Mouse (Mus musculus) limb, embryonic 10.5 days (tissue): ENCODE measurements around the gene Chpf. TPM values are rescaled to one million over a fixed set of nuclear protein-coding genes. Genes with fewer than 3 reads are reported as not detected.
A peak's percentile ranks its signal among the peaks of the same experiment; 100 is the strongest.

Source experiments
- DNase-seq: peaks from one replicate; pipeline ENCODE4 v3.0.0-alpha.2; 2017; ENCODE audit warnings: low spot score
- H3K27ac ChIP-seq: fragments of 300-500 bp; sonication (generic); 2 replicates; pipeline ENCODE4 v1.5.1; 2016; ENCODE audit warnings: mild to moderate bottlenecking
- H3K27me3 ChIP-seq: fragments of 300-500 bp; sonication (generic); 2 replicates; pipeline ENCODE4 v1.6.1; 2016; ENCODE audit warnings: low read depth, mild to moderate bottlenecking; ENCODE audit not compliant: poor library complexity, severe bottlenecking
- H3K36me3 ChIP-seq: fragments of 300-500 bp; sonication (generic); 2 replicates; pipeline ENCODE4 v1.6.1; 2016; ENCODE audit warnings: mild to moderate bottlenecking, moderate library complexity
- H3K4me1 ChIP-seq: fragments of 300-500 bp; sonication (generic); 2 replicates; pipeline ENCODE4 v1.6.1; 2016
- H3K4me3 ChIP-seq: fragments of 300-500 bp; sonication (generic); 2 replicates; pipeline ENCODE4 v1.5.1; 2016; ENCODE audit warnings: mild to moderate bottlenecking, moderate library complexity
- H3K9me3 ChIP-seq: fragments of 300-500 bp; sonication (generic); replicated peaks from 2 replicates; pipeline ENCODE4 v1.6.1; 2016; ENCODE audit warnings: mild to moderate bottlenecking
- WGBS: fragments of 180-500 bp; shearing (Covaris S2); methylation state at CpG from one replicate; pipeline ENCODE4 v1.1.7; 2016; 5-methylcytosine and 5-hydroxymethylcytosine counted together
- polyA plus RNA-seq: library from polyadenylated mRNA; unstranded; fragments of >200 nt; fragmentation: Nextera tagmentation; extraction: Ambion mirVana; gene quantifications from 2 replicates; pipeline ENCODE4 v1.2.1, GENCODE M21; 2016

Gene Chpf
- polyA plus RNA-seq, 1 experiment from 2014 or later: 23.7 TPM

GRCm38 (mm10) chr1:75441471-75441996 lies 37.6 kb downstream of the Chpf start:
- peaks cover 72% of the 10 kb centered on the region for H3K4me1 ChIP-seq

GRCm38 (mm10) chr1:75440661-75441060 lies 38.4 kb downstream of the Chpf start:
- H3K4me1 ChIP-seq: peaks cover 71% of the 10 kb centered on the region
- no peaks in the 10 kb centered on the region for H3K9me3 ChIP-seq
- WGBS: 97% methylated on average over 7 of the region's 7 CpGs
- H3K27ac ChIP-seq: no peak overlapping the region
- peaks cover 40% of the 10 kb centered on the region for H3K27me3 ChIP-seq
- peaks cover 10% of the 10 kb centered on the region for H3K36me3 ChIP-seq
- no peak for DNase-seq
- no peak overlapping the region for H3K4me3 ChIP-seq

More at GRCm38 (mm10) chr1:75441471-75441996, 37.6 kb downstream of the Chpf start:
- H3K9me3 ChIP-seq: no peaks in the 10 kb centered on the region
- WGBS: 90% methylated on average over 15 of the region's 15 CpGs
- DNase-seq: no peak
- H3K27ac ChIP-seq: no peak overlapping the region
- no peak overlapping the region for H3K4me3 ChIP-seq
- H3K27me3 ChIP-seq: peaks cover 47% of the 10 kb centered on the region
- peaks cover 10% of the 10 kb centered on the region for H3K36me3 ChIP-seq

GRCm38 (mm10) chr1:75438782-75439181 lies 40.3 kb downstream of the Chpf start:
- WGBS: 70% methylated on average over 8 of the region's 9 CpGs
- Histone ChIP-seq H3K36me3 (peaks cover 10% of the 10 kb centered on the region), H3K4me3 (no peak overlapping the region), H3K4me1 (peaks cover 61% of the 10 kb centered on the region), H3K27me3 (peaks cover 21% of the 10 kb centered on the region), H3K9me3 (no peaks in the 10 kb centered on the region), H3K27ac (no peak overlapping the region)
- DNase-seq: no peak

DNA sequence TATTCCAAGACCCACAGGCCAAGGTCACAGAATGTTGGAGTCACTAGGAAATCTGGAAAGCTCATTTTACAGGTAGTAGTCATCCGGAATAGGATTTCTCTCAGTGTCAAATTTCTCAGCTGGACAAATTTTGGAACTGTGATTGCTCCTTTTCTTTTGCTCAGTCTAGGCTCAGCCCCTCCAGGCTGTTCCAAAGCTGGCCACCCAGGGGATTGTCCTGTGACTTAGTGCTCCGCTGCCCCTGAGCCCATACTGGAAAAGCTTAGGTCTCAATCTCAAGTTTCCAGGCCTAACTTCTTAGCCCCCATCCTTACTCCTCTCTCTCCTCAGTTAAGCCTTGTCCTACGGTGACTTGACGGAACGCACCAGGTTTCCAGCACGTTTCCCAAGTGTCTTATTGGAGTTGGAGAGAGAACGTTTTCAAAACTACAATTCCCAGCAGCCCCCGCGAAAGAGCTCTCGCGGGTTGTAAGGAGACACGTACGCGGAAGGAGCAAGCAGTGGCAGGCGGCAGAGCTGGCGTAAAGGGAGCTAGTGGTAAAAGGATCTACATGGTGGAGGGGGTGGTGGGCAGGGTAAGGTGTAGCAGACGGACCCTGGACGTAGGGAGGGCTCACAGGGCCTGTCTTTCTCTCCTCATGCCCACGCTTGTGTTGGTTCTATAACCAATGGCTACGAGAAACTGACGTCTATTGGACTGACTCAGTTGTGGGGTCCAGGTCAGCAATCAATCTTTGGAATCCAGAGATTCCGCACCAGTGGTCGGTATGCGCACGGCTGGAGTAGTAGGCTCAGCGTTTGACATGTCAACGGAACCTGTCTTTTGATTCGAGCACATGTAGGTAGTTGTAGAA lies 43.4 kb downstream of the Chpf start, which contains the start of gene Gmppa:
TSS of gene Gmppa (plus strand) at position 456 of the 854 bp plus-strand sequence.
- Histone ChIP-seq H3K9me3 (no peaks in the 10 kb centered on the region), H3K36me3 (peaks cover 10% of the 10 kb centered on the region), H3K27ac (peak within 1 kb of the TSS; percentile 82), H3K27me3 (peaks cover 13% of the 10 kb centered on the region; the same call in 1 of the 2 replicates), H3K4me3 (peak within 1 kb of the TSS; percentile 65), H3K4me1 (peaks cover 63% of the 10 kb centered on the region)
- DNase-seq: peak; percentile 78
- WGBS: 6% methylated on average over 28 of the region's 28 CpGs

DNA sequence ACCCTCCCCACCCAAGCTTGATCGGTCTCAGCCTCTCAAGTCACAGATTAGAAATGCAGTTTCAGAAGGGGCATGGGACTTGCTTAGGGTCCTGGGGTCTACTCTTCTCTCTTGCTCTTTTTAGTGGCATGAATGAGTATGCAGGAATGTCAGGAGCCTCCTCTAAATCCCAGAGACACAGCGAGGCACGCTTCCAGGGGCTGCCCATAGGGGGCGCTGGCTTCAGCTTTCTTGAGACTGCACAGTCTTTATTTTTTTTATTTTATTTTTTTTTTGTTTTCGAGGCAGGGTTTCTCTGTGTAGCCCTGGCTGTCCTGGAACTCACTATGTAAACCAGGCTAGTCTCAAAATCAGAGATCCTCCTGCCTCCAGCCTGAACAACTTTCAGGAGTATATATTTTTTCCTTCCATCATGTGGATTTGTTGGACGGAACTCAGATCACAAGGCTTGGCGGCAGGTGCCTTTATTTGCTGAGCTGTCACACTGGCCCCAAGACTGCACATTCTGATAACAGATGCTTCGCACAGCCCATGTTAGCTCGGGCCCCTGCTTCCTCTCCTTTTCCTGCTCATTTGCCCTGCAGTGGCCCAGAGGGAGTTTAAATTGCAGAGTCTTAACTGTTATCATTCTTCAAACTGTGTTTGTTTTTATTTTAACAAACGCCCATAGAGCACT lies 53.2 kb downstream of the Chpf start:
- Histone ChIP-seq H3K4me3 (no peak overlapping the region), H3K27me3 (peaks cover 71% of the 10 kb centered on the region), H3K4me1 (peaks cover 83% of the 10 kb centered on the region), H3K27ac (no peak overlapping the region), H3K9me3 (no peaks in the 10 kb centered on the region), H3K36me3 (peaks cover 3% of the 10 kb centered on the region; the same call in 1 of the 2 replicates)
- DNase-seq: peak; percentile 85
- WGBS: 41% methylated on average over 10 of the region's 10 CpGs

Other genes with a start within 250 kb of the Chpf start
- not detected in 2 replicates for gene A630095N17Rik, start 247.2 kb downstream of the Chpf start, polyA plus RNA-seq
- 23.8 and 29.9 TPM in 2 replicates for gene Dnajb2, start 242.9 kb downstream of the Chpf start, polyA plus RNA-seq
- 0.11 and 0.13 TPM in 2 replicates for gene Ptprn, start 214.8 kb downstream of the Chpf start, polyA plus RNA-seq
- not detected in 2 replicates for gene Resp18, start 200.9 kb downstream of the Chpf start, polyA plus RNA-seq
- gene Dnpep, start 161.3 kb downstream of the Chpf start, polyA plus RNA-seq: 117 and 132 TPM in 2 replicates
- 6.2 and 7.8 TPM in 2 replicates for gene Des, start 119.0 kb downstream of the Chpf start, polyA plus RNA-seq
- gene Speg, start 104.0 kb downstream of the Chpf start, polyA plus RNA-seq: 45.7 and 49.6 TPM in 2 replicates
- gene Gmppa, start 43.4 kb downstream of the Chpf start, polyA plus RNA-seq: 50.4 and 61.7 TPM in 2 replicates
- 0.31 and 0.59 TPM in 2 replicates for gene Asic4, start 28.9 kb downstream of the Chpf start, polyA plus RNA-seq
- 0.35 and 0.69 TPM in 2 replicates for gene Tmem198, start 225 bp upstream of the Chpf start, polyA plus RNA-seq
- 68.0 and 75.5 TPM in 2 replicates for gene Obsl1, start 27.1 kb upstream of the Chpf start, polyA plus RNA-seq
- 2.4 and 4.2 TPM in 2 replicates for gene Inha, start 27.8 kb upstream of the Chpf start, polyA plus RNA-seq
- 31.6 and 33.8 TPM in 2 replicates for gene Stk11ip, start 42.2 kb upstream of the Chpf start, polyA plus RNA-seq
- gene Slc4a3, start 67.0 kb upstream of the Chpf start, polyA plus RNA-seq: 13.9 and 18.9 TPM in 2 replicates